Mouse (Mus musculus) lung, adult 2 months (tissue): ENCODE results near the gene Calr4.

Experiments
- CTCF ChIP-seq: fragments of 200-500 bp; IDR thresholded peaks from 2 replicates; pipeline ENCODE4 v1.5.1; 2011; ENCODE audit warnings: mild to moderate bottlenecking, low read length, control low read depth; ENCODE audit not compliant: insufficient read depth
- POLR2A ChIP-seq: fragments of 200-500 bp; IDR thresholded peaks from 2 replicates; pipeline ENCODE4 v1.6.1; 2011; ENCODE audit warnings: low read depth, mild to moderate bottlenecking, control low read depth, low read length, borderline replicate concordance; ENCODE audit errors: extremely low read depth

- TF ChIP-seq CTCF (no peak), POLR2A (peak; percentile 12; the same call in 1 of the 2 replicates)
These were observed 29.9 kb upstream of the Calr4 start for GRCm38 (mm10) chr4:109204416-109204815.
